Mouse (Mus musculus) liver, embryonic 12.5 days (tissue): ENCODE data around the gene BC030867. TPM values are rescaled to one million over a fixed set of nuclear protein-coding genes. Genes with fewer than 3 reads are reported as not detected.
A peak's percentile ranks its signal among the peaks of the same experiment; 100 is the strongest.

Experiments
- ATAC-seq: fragments of 200-750 bp; cut with Nextera tagmentation; 2 replicates; pipeline ENCODE4 v1.8.0; 2017; ENCODE audit warnings: moderate number of reproducible peaks, mild to moderate bottlenecking, moderate library complexity
- H3K27ac ChIP-seq: fragments of 300-500 bp; sonication (generic); 2 replicates; pipeline ENCODE4 v1.5.1; 2016; ENCODE audit warnings: mild to moderate bottlenecking
- H3K27me3 ChIP-seq: fragments of 300-500 bp; sonication (generic); replicated peaks from 2 replicates; pipeline ENCODE4 v1.6.1; 2016; ENCODE audit warnings: mild to moderate bottlenecking, moderate library complexity
- H3K36me3 ChIP-seq: fragments of 300-500 bp; sonication (generic); 2 replicates; pipeline ENCODE4 v1.6.1; 2016; ENCODE audit warnings: mild to moderate bottlenecking, moderate library complexity
- H3K4me1 ChIP-seq: fragments of 300-500 bp; sonication (generic); 2 replicates; pipeline ENCODE4 v1.6.1; 2016
- H3K4me2 ChIP-seq: fragments of 300-500 bp; sonication (generic); 2 replicates; pipeline ENCODE4 v1.6.1; 2016; ENCODE audit warnings: mild to moderate bottlenecking, moderate library complexity
- H3K4me3 ChIP-seq: fragments of 300-500 bp; sonication (generic); 2 replicates; pipeline ENCODE4 v1.5.1; 2016; ENCODE audit warnings: mild to moderate bottlenecking, moderate library complexity
- H3K9ac ChIP-seq: fragments of 300-500 bp; sonication (generic); 2 replicates; pipeline ENCODE4 v1.6.1; 2016; ENCODE audit warnings: mild to moderate bottlenecking, moderate library complexity
- H3K9me3 ChIP-seq: fragments of 300-500 bp; sonication (generic); replicated peaks from 2 replicates; pipeline ENCODE4 v1.6.1; 2016; ENCODE audit warnings: mild to moderate bottlenecking, moderate library complexity
- WGBS: fragments of 180-500 bp; shearing (Covaris S2); methylation state at CpG from one replicate; pipeline ENCODE4 v1.1.7; 2016; ENCODE audit not compliant: insufficient replicate concordance; 5-methylcytosine and 5-hydroxymethylcytosine counted together
- polyA plus RNA-seq: library from polyadenylated mRNA; unstranded; fragments of >200 nt; fragmentation: Nextera tagmentation; extraction: Ambion mirVana; gene quantifications from 2 replicates; pipeline ENCODE4 v1.2.1, GENCODE M21; 2016

Gene BC030867
- polyA plus RNA-seq, 1 experiment from 2014 or later = 19.5 TPM

GRCm38 (mm10) chr11:102287485-102287884, 38.8 kb downstream of the BC030867 start:
- Histone ChIP-seq H3K4me2 (no peak overlapping the region), H3K4me1 (peaks cover 55% of the 10 kb centered on the region), H3K9ac (no peak overlapping the region), H3K27me3 (no peaks in the 10 kb centered on the region), H3K9me3 (no peaks in the 10 kb centered on the region), H3K36me3 (peaks cover 54% of the 10 kb centered on the region), H3K4me3 (no peak overlapping the region), H3K27ac (peak overlapping the region; percentile 67)
- WGBS = 84% methylated on average over 8 of the region's 8 CpGs
- ATAC-seq = no peak

DNA sequence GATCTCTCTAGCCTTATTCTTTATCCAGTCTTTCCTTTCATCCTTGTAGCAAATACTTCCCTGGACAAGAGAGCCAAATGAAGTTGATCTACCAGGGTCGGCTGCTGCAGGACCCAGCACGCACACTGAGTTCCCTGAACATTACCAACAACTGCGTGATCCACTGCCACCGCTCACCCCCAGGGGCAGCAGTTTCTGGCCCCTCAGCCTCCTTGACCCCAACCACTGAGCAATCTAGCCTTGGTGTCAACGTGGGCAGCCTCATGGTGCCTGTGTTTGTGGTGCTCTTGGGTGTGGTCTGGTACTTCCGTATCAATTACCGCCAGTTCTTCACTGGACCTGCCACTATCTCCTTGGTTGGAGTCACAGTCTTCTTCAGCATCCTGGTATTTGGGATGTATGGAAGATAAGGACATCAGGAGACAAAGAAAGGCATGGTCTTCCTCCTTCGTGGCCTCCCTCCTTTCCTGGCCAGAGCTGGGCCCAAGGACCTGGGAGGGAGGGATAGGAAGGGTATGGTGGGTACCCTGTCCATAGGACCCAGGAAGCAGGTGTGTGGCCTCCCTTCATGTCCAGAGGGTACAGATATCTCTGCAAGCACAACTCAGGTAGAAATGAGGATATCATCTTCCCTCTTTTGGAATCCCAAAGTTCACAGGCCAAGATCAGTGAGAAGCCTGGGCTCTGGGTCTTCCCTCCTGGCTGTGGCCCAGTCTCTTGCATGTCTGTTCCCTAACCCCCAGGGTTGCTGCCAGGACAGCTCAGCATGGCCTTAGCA, 39.5 kb downstream of the BC030867 start:
- peaks cover 55% of the 10 kb centered on the region for H3K4me1 ChIP-seq
- H3K9ac ChIP-seq = no peak overlapping the region
- no peaks in the 10 kb centered on the region for H3K9me3 ChIP-seq
- no peak overlapping the region for H3K4me3 ChIP-seq
- H3K27me3 ChIP-seq = no peaks in the 10 kb centered on the region
- H3K27ac ChIP-seq = peak overlapping the region; percentile 67
- ATAC-seq = 0 out of 2 replicates have a peak, but pooled peaks have one; percentile 22
- 68% methylated on average over 8 of the region's 8 CpGs for WGBS
- 0 out of 2 replicates have a peak overlapping the region, but pooled peaks have one; percentile 1 for H3K4me2 ChIP-seq
- peaks cover 62% of the 10 kb centered on the region for H3K36me3 ChIP-seq

DNA sequence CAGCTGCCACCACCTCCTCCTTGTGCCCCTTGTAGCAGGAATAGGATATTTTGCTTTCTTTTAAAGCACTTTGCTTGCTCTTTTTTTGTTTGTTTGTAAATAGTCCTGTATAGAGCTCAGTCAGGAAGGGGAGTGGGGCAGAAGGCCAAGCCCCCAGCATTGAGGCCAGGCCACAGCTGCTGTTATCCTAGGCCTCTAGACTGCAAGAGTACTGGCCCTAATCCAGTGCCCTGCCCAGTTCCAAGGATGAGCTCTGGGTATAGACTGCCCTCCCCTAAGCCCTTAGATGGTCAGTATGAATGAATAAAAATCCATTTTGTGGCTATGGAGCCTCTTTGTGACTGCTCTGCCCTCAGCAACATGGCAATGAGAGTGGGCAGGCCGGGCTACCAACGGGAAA, 40.2 kb downstream of the BC030867 start:
- Histone ChIP-seq H3K4me1 (peaks cover 54% of the 10 kb centered on the region), H3K27me3 (no peaks in the 10 kb centered on the region), H3K27ac (peak overlapping the region; percentile 67), H3K4me3 (no peak overlapping the region), H3K36me3 (peaks cover 69% of the 10 kb centered on the region), H3K4me2 (no peak overlapping the region), H3K9ac (no peak overlapping the region), H3K9me3 (no peaks in the 10 kb centered on the region)
- WGBS = 79% methylated on average over 2 of the region's 2 CpGs
- no peak for ATAC-seq

DNA sequence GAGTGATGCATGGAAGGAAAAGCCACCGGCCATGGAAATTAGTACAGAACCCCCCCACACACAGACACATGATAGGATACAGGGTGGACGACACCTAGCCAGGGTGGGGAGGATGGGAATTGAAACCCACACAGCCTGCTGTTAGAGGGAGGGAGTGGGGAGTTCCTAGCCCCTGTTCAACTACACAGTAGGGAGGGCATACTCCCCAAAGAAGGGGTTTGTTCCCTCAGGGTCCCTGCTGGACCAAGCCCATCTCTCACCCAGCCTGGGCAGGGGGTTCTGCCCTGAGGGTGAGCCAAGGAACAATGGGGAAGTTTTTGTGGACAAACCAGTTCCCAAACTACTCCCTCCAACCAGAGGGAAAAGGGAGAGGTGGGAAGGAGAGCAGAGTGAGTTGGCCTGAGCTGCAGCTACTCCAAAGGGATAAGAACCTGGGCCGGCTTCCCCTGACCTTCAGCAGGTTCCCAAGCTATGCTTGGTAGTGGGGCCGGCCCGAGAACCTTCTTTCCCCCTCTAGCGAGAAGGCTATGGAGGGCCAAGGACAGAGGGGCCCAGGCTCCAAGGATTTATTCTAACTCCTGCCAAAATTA, 40.9 kb downstream of the BC030867 start:
- H3K9me3 ChIP-seq = no peaks in the 10 kb centered on the region
- no peaks in the 10 kb centered on the region for H3K27me3 ChIP-seq
- no peak overlapping the region for H3K4me2 ChIP-seq
- peak overlapping the region; percentile 22; the same call in 1 of the 2 replicates for H3K27ac ChIP-seq
- no peak overlapping the region for H3K9ac ChIP-seq
- 60% methylated on average over 6 of the region's 6 CpGs for WGBS
- H3K4me1 ChIP-seq = peaks cover 55% of the 10 kb centered on the region
- peaks cover 76% of the 10 kb centered on the region for H3K36me3 ChIP-seq
- no peak for ATAC-seq
- no peak overlapping the region for H3K4me3 ChIP-seq

- H3K36me3 ChIP-seq = peaks cover 79% of the 10 kb centered on the region
- 83% methylated on average over 4 of the region's 4 CpGs for WGBS
- ATAC-seq = no peak
- no peaks in the 10 kb centered on the region for H3K27me3 ChIP-seq
- peaks cover 61% of the 10 kb centered on the region for H3K4me1 ChIP-seq
- no peak overlapping the region for H3K4me3 ChIP-seq
- H3K9me3 ChIP-seq = no peaks in the 10 kb centered on the region
- peak overlapping the region; percentile 16; the same call in 1 of the 2 replicates for H3K27ac ChIP-seq
- H3K9ac ChIP-seq = peak overlapping the region; percentile 6; the same call in 1 of the 2 replicates
- H3K4me2 ChIP-seq = no peak overlapping the region
These were observed 41.5 kb downstream of the BC030867 start for GRCm38 (mm10) chr11:102290141-102290540.

- Histone ChIP-seq H3K36me3 (peaks cover 79% of the 10 kb centered on the region), H3K4me1 (peaks cover 63% of the 10 kb centered on the region), H3K9ac (no peak overlapping the region), H3K4me3 (no peak overlapping the region), H3K4me2 (no peak overlapping the region), H3K27me3 (no peaks in the 10 kb centered on the region), H3K9me3 (no peaks in the 10 kb centered on the region), H3K27ac (peak overlapping the region; percentile 2; the same call in 1 of the 2 replicates)
- no peak for ATAC-seq
- WGBS = 85% methylated on average over 11 of the region's 11 CpGs
These were observed 42.4 kb downstream of the BC030867 start for GRCm38 (mm10) chr11:102291051-102291535.

DNA sequence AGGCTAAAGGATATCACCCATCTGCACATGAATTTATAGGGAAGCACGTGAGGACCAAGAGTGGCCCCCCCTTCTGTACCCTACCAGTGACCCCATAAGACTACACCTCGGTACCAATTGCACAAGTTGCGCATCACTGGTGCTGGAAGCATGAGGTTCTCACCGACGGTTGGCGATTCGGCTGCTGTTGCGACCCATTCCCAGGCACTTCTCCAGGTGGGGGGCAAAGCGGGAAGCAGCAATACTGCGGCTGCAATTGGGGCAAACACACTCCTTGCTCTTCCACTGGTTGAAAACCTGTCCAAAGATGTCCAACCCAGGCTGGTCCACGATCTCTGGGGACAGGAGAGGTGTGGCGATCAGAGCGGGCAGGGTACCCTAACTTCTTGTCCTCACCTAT, 45.3 kb downstream of the BC030867 start:
- Histone ChIP-seq H3K4me3 (no peak overlapping the region), H3K9ac (no peak overlapping the region), H3K27ac (no peak overlapping the region), H3K9me3 (no peaks in the 10 kb centered on the region), H3K36me3 (peaks cover 59% of the 10 kb centered on the region), H3K4me1 (peaks cover 52% of the 10 kb centered on the region), H3K27me3 (no peaks in the 10 kb centered on the region), H3K4me2 (no peak overlapping the region)
- 92% methylated on average over 13 of the region's 13 CpGs for WGBS
- no peak for ATAC-seq

- H3K36me3 ChIP-seq = peaks cover 55% of the 10 kb centered on the region
- no peak for ATAC-seq
- H3K9me3 ChIP-seq = no peaks in the 10 kb centered on the region
- peak overlapping the region; percentile 98 for H3K27ac ChIP-seq
- peak overlapping the region; percentile 94; the same call in 1 of the 2 replicates for H3K9ac ChIP-seq
- H3K4me2 ChIP-seq = peak overlapping the region; percentile 98
- WGBS = 74% methylated on average over 5 of the region's 5 CpGs
- H3K4me1 ChIP-seq = peaks cover 51% of the 10 kb centered on the region
- H3K27me3 ChIP-seq = no peaks in the 10 kb centered on the region
- peak overlapping the region; percentile 91; the same call in 1 of the 2 replicates for H3K4me3 ChIP-seq
These were observed 45.7 kb downstream of the BC030867 start for GRCm38 (mm10) chr11:102294416-102294815.

GRCm38 (mm10) chr11:102294887-102295597, 46.4 kb downstream of the BC030867 start:
- H3K9ac ChIP-seq = peak overlapping the region; percentile 94
- H3K4me1 ChIP-seq = peaks cover 56% of the 10 kb centered on the region
- H3K4me2 ChIP-seq = peak overlapping the region; percentile 98
- H3K27me3 ChIP-seq = no peaks in the 10 kb centered on the region
- peak overlapping the region; percentile 91 for H3K4me3 ChIP-seq
- peak overlapping the region; percentile 98 for H3K27ac ChIP-seq
- H3K36me3 ChIP-seq = peaks cover 49% of the 10 kb centered on the region
- H3K9me3 ChIP-seq = no peaks in the 10 kb centered on the region
- WGBS = 73% methylated on average over 12 of the region's 12 CpGs
- no peak for ATAC-seq

DNA sequence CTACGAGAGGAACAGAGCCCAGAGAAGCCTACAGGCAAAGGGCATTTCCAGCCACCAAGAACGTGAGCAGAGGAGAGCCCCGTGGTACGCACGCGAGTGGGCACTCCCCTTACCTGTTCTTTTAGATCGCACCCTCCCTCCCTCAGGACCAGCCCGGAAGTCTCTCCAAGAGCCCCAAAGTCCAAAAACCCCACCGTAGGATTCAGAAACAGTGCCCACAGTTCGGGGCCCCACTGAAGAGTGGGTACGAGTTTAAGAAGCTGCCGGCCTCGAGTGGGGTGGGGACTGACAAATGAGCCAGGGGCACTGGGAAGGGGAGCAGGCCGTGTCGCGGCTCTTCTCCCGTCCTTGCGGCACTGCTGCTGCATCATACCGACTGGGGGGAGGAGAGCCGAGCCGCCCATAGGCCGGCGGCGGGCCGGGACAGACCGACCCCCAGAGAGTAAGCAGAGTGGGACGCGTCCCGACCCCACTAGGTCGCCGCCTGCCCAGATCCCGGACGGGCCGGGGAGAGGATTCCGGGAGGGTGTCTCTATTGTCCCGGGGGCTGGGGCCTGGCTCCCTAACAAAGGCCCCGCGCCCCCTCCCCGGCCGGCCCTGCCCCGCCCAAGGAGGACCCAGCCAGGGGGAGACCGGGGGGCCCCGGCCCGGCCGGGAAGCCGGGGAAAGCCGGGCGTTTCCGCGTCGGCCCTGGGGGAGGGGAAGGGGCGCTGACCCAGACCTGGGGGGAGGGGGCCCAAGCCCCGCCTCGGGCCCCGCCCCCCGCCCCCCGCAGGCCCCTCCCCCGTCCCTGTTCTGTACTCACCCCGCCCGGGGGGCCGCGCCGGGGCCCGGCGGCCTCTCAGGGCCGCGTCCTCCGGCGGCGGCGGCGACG, 47.2 kb downstream of the BC030867 start:
- ATAC-seq = no peak
- H3K36me3 ChIP-seq = peaks cover 41% of the 10 kb centered on the region
- H3K27me3 ChIP-seq = no peaks in the 10 kb centered on the region
- peak overlapping the region; percentile 91 for H3K4me3 ChIP-seq
- H3K27ac ChIP-seq = peak overlapping the region; percentile 98
- peak overlapping the region; percentile 94 for H3K9ac ChIP-seq
- peak overlapping the region; percentile 98 for H3K4me2 ChIP-seq
- no peaks in the 10 kb centered on the region for H3K9me3 ChIP-seq
- peaks cover 48% of the 10 kb centered on the region for H3K4me1 ChIP-seq
- WGBS = 1% methylated on average over 52 of the region's 73 CpGs
